Mouse (Mus musculus): ENCODE results near the gene Arrb2.
"Not testable (repeated sequence)": the region's sequence is repeated elsewhere in the genome, so short reads cannot be mapped to it uniquely, and the experiment has no call there.

Arrb2 gene

GRCm38 (mm10) chr11:70444667-70445066 is 12.2 kb downstream of the Arrb2 start:
- no peak for DNase-seq (ENCODE audit: low spot score in 2 of 2)

GRCm38 (mm10) chr11:70446756-70447155 is 14.3 kb downstream of the Arrb2 start:
- no peak for DNase-seq (ENCODE audit: low spot score in 2 of 2)

- no peak for DNase-seq (ENCODE audit: low spot score in 2 of 2)
Observed at GRCm38 (mm10) chr11:70447373-70447772, 14.9 kb downstream of the Arrb2 start.

DNA sequence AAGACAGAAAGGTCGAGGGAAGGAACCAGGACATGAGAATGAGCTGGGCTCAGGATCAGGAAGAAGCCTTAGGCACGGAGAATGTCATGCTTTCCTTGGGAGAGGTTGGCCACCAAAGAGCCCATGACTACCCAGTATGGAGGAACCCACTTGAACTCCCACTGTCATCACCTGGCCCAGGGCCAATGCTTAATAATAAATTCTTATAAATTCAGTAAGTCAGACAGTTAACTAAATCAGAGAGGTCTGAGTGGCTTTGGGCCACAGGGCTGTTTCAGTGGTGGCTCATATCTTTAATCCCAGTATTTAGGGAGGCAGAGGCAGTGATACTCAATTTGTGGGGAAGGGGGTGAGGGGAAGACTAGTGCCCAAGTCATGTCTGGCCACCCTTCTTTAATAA is 18.5 kb downstream of the Arrb2 start:
- DNase-seq (ENCODE audit: low spot score in 2 of 2): no peak

- peak; percentile 94 for DNase-seq (ENCODE audit: low spot score in 2 of 2)
Observed at GRCm38 (mm10) chr11:70451797-70452498, 19.5 kb downstream of the Arrb2 start, which contains the start of gene Med11. TSS of gene Med11 (plus strand) at chr11:70451919.

GRCm38 (mm10) chr11:70453261-70454044 is 21.0 kb downstream of the Arrb2 start:
- no peak for DNase-seq (ENCODE audit: low spot score in 2 of 2)

DNA sequence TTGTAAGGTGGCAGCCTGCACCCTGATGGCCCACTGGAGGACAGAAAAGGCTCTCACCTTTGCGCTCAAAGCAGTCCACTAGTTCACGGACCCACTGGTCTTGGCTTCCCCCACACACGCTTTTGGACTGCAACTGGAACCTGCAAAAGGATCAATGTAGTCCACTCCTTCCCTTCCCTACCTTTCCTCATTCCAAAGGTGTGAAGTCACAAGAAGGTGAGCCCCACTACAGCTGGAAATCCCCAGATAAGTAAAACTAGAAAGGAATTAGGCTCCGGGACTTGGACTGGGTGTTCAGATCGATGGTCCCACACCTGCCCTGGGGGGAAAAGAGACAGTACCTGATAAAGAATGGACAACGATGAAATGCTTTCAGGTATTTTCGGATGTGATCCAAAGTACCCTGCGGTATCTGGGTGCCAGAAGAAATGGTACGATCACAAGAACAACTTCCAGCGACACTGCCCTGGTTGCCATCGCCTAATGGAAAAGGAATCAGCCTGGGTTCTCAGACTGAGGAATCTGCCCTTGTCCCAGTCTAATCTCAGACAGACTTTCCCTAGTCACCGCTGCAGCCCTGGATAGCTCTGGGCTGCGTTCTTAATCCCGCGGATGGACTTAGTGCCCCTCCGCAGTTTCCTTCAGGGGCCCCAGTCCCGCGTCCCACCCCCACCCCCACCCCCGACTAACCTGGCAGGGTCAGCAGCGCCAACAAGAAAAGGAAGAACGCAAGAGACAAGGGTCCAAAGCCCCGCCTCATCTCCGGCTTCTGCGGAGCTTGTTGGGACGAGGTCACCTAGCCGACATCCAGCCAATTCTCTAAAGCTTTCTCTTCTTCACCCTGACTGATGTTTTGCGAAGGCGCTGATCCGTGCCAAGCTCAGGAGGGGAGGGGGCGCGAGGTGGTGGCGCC is 26.5 kb downstream of the Arrb2 start, which contains the start of gene Zmynd15:
TSS of gene Zmynd15 (plus strand) at position 746 of the 913 bp plus-strand sequence.
- no peak for DNase-seq (ENCODE audit: low spot score in 2 of 2)

DNA sequence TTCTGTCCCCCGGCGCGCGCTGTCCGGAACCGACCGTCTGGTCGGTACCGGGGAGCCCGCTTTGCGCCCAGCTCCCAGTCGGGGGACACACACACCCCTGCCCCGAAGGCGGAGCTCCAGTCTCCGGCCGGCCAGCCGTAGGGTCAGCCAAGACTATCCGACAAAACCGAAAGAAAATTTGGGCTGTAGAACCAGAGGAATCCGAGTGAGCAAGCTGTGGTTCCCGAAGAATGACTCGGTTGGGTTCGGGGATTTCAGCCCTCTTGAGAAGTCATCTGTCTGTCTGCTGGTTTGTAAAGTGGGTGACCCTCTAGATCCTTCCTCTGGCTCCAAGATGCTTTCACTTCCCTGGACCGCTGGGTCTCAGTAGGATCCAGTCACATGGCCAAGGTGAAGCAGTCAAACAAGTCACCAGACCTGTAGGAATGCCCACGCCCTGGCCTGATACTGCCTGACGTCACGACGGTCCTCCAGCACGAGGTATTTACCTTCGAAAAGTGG is 27.2 kb downstream of the Arrb2 start, which contains the start of gene Cxcl16:
TSS of gene Cxcl16 (minus strand) at position 384 of the 501 bp plus-strand sequence.
- peak; percentile 17 to 33 for DNase-seq (ENCODE audit: low spot score in 2 of 2)

GRCm38 (mm10) chr11:70463970-70464369 is 31.5 kb downstream of the Arrb2 start:
- DNase-seq (ENCODE audit: low spot score in 2 of 2): no peak

- DNase-seq (ENCODE audit: low spot score in 2 of 2): no peak
Observed at GRCm38 (mm10) chr11:70465211-70465610, 32.8 kb downstream of the Arrb2 start.

GRCm38 (mm10) chr11:70465824-70466223 is 33.4 kb downstream of the Arrb2 start:
- DNase-seq (ENCODE audit: low spot score in 2 of 2): no peak

- no peak for DNase-seq (ENCODE audit: low spot score in 2 of 2)
Observed at GRCm38 (mm10) chr11:70467902-70468619, 35.6 kb downstream of the Arrb2 start.

DNA sequence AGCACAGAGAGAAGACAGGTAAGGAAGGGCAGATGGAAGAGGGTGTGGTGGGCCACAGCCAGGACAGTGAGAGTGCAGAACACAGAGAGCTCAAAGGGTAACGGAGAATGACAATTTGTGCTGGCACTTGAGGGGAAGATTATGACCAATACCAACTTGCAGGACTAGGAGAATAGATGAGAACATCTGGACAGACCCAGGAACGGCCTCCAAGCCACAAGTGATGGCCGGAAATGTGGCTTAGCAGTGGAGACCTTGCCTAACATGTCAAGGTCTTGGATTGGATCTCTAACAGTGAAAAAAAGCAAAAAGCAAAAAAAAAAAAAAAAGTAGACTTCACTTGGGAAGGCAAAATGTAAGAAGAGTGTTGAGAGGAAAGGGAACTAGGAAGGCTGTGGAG is 37.3 kb downstream of the Arrb2 start:
- no peak for DNase-seq (ENCODE audit: low spot score in 2 of 2)

DNA sequence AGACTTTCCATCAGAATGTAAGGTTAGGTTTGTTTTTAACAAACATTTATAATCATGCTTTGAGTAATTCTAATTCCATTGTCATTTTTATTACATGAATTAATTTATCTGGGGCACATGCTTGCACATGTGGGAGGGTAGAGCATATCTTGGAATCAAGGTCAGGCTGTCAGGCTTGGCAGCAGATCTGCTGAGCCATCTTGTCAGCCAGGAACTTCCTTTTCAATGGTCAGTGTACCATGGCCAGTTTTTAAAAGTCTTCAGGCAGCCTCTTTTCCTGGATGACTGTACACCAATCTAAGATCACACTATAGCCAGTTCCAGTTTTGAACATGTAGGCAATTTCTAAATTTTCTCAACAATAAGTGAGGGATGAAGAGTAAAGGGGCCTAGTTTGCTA is 40.3 kb downstream of the Arrb2 start:
- DNase-seq (ENCODE audit: low spot score in 2 of 2): no peak

DNA sequence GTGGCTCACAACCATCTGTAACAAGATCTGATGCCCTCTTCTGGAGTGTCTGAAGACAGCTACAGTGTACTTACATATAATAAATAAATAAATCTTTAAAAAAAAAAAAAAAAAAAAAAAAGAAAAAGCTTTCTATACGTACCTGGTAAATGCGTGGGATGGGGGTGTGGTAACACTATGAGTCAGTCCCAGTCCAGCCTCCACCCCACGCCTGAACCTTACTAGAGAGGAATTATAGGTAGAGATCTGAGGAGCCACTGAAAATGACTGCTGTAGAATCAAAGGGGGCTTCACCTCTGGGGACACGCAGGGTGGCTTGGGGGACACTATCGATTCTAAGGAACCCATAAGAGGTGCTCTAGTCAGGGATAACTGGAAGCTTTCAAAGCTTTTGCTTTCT is 40.9 kb downstream of the Arrb2 start:
- not testable (repeated sequence) for DNase-seq (ENCODE audit: low spot score in 2 of 2)

DNA sequence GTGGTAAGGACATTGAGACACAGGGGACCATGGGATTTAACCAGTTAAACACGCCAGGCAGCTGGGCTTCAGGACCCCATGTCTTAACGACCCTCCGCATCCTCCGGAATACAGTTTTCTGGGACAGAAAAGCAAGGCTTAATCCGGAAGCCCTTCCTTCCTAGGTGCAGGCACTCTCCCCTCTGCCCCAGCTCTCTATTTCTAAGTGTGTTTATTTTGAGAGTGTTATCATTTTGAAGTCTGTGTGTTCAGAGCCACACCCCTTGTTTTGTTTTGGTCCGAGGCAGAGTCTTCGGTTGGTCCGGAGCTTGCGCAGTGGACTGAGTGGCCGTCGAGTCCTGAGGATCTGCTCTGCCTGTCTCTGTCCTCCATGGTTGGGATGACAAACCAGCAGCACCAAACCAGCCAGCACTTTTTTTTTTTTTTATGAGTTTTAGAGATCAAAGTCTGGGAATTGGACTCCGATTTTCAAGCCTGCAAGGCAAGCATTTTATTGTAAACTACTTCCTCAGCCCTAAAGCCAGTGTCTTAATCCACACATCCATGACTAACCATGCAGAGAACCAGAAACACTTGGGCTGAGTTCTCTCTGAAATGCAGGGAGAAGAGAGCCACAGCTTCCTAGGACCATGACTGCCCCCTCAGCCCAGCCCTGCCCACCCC is 42.6 kb downstream of the Arrb2 start:
- no peak for DNase-seq (ENCODE audit: low spot score in 2 of 2)

- DNase-seq (ENCODE audit: low spot score in 2 of 2): no peak
Observed at GRCm38 (mm10) chr11:70485498-70485897, 53.1 kb downstream of the Arrb2 start.

GRCm38 (mm10) chr11:70487816-70488215 is 55.4 kb downstream of the Arrb2 start:
- DNase-seq (ENCODE audit: low spot score in 2 of 2): no peak

GRCm38 (mm10) chr11:70489138-70489537 is 56.7 kb downstream of the Arrb2 start:
- no peak for DNase-seq (ENCODE audit: low spot score in 2 of 2)

GRCm38 (mm10) chr11:70489684-70490083 is 57.2 kb downstream of the Arrb2 start:
- no peak for DNase-seq (ENCODE audit: low spot score in 2 of 2)

All from natural killer cell, adult 2 months (primary cell).